Mouse (Mus musculus) cortical plate, adult 2 months (tissue): ENCODE results near the gene Etfa.

Experiments
- CTCF ChIP-seq: fragments of 200-500 bp; IDR thresholded peaks from 2 replicates; pipeline ENCODE4 v1.5.1; 2011; ENCODE audit warnings: mild to moderate bottlenecking, control low read depth, low read length; ENCODE audit not compliant: insufficient read depth; ENCODE audit errors: extremely low read depth
- POLR2A ChIP-seq: fragments of 200-500 bp; IDR thresholded peaks from 2 replicates; pipeline ENCODE4 v1.6.1; 2011; ENCODE audit warnings: mild to moderate bottlenecking, low read length, control low read depth; ENCODE audit not compliant: insufficient read depth; ENCODE audit errors: extremely low read depth

DNA sequence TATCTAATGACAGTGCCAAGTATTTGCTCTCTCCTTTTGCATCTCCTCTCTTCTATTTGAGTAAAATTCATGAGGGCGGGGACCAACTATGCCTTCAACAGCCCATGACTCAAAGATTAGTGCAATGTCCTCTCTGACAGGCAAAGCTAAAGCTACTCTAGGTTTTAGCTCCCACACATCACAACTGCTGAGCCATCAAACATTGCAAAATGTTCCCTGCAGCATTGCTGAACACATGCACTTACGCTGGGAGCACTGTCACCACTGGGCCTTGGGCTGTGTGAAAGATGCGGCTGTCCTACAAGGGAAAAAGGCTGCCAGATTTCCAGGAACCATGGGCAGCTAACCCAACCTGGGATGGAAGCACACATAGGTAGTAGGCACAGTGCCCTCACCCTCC lies 60.6 kb downstream of the Etfa start:
- TF ChIP-seq POLR2A (no peak), CTCF (no peak)
